Mouse (Mus musculus) liver, adult 2 months (tissue): ENCODE measurements around the gene Sap30bp. TPM values are rescaled to one million over a fixed set of nuclear protein-coding genes. Genes with fewer than 3 reads are reported as not detected.

ENCODE experiments used
- DNase-seq: peaks from one replicate; pipeline ENCODE4 v3.0.0-alpha.2; 2011; ENCODE audit warnings: low read depth, low spot score; ENCODE audit errors: extremely low read depth
- H3K27ac ChIP-seq: fragments of 200-500 bp; replicated peaks from 2 replicates; pipeline ENCODE4 v1.5.1; 2012; ENCODE audit warnings: low read depth, mild to moderate bottlenecking, control low read depth, inconsistent platforms, low read length; ENCODE audit not compliant: insufficient read depth
- H3K27me3 ChIP-seq: fragments of 200-500 bp; 2 replicates; pipeline ENCODE4 v1.6.1; 2012; ENCODE audit warnings: mild to moderate bottlenecking, moderate library complexity, low read length, inconsistent platforms; ENCODE audit not compliant: control insufficient read depth, insufficient read depth
- H3K36me3 ChIP-seq: fragments of 200-500 bp; 2 replicates; pipeline ENCODE4 v1.6.1; 2012; ENCODE audit warnings: low read length, inconsistent platforms; ENCODE audit not compliant: control insufficient read depth, insufficient read depth
- H3K4me1 ChIP-seq: fragments of 200-500 bp; 2 replicates; pipeline ENCODE4 v1.6.1; 2011; ENCODE audit warnings: low read length; ENCODE audit not compliant: control insufficient read depth, insufficient read depth
- H3K4me3 ChIP-seq: fragments of 200-500 bp; 2 replicates; pipeline ENCODE4 v1.5.1; 2011; ENCODE audit warnings: low read depth, mild to moderate bottlenecking, control low read depth, low read length, moderate library complexity; ENCODE audit not compliant: insufficient read depth
- H3K79me2 ChIP-seq: fragments of 200-500 bp; 2 replicates; pipeline ENCODE4 v1.6.1; 2012; ENCODE audit warnings: inconsistent platforms, mild to moderate bottlenecking, low read length, moderate library complexity; ENCODE audit not compliant: control insufficient read depth, insufficient read depth
- H3K9ac ChIP-seq: fragments of 200-500 bp; 2 replicates; pipeline ENCODE4 v1.6.1; 2012; ENCODE audit warnings: low read depth, mild to moderate bottlenecking, control low read depth, inconsistent platforms, low read length
- CTCF ChIP-seq: fragments of 200-500 bp; IDR thresholded peaks from 2 replicates; pipeline ENCODE4 v1.5.1; 2011; ENCODE audit warnings: low read depth, low read length, control low read depth
- POLR2A ChIP-seq: fragments of 200-500 bp; IDR thresholded peaks from 2 replicates; pipeline ENCODE4 v1.6.1; 2011; ENCODE audit warnings: low read length, control low read depth; ENCODE audit not compliant: insufficient read depth; ENCODE audit errors: extremely low read depth
- WGBS: fragments of 180-500 bp; shearing (Covaris S2); methylation state at CpG from one replicate; pipeline ENCODE4 v1.1.7; 2018; 5-methylcytosine and 5-hydroxymethylcytosine counted together
- polyA plus RNA-seq: library from polyadenylated mRNA; depleted of rRNA; stranded (reverse); fragments of >200 nt; gene quantifications from 2 replicates; pipeline ENCODE4 v1.2.3, GENCODE M21; 2012
- total RNA-seq: library from RNA; depleted of rRNA; stranded (reverse); fragments of >200 nt; gene quantifications from 2 replicates; pipeline ENCODE4 v1.2.3, GENCODE M21; 2014

Gene Sap30bp
- total and polyA plus RNA-seq, 2 experiments, result 12.7 to 16.0 TPM

- Histone ChIP-seq H3K4me3 (no peak overlapping the region), H3K9ac (peak overlapping the region; percentile 50), H3K4me1 (peaks cover 11% of the 10 kb centered on the region), H3K79me2 (no peaks in the 10 kb centered on the region), H3K27me3 (no peaks in the 10 kb centered on the region), H3K27ac (peak overlapping the region; percentile 87), H3K36me3 (peaks cover 2% of the 10 kb centered on the region; the same call in 1 of the 2 replicates)
- 13% methylated on average over 5 of the region's 5 CpGs for WGBS
- TF ChIP-seq CTCF (0 out of 2 replicates have a peak, but pooled peaks have one; percentile 4), POLR2A (no peak)
- peak; percentile 94 for DNase-seq
These were observed 21.9 kb upstream of the Sap30bp start for GRCm38 (mm10) chr11:115911134-115911561.

GRCm38 (mm10) chr11:115911632-115912376 lies 21.3 kb upstream of the Sap30bp start, which contains the start of gene Smim6:
TSS of gene Smim6 (plus strand) at chr11:115912017.
- H3K27me3 ChIP-seq, result no peaks in the 10 kb centered on the region
- DNase-seq, result peak; percentile 94
- no peaks in the 10 kb centered on the region for H3K79me2 ChIP-seq
- H3K27ac ChIP-seq, result peak within 1 kb of the TSS; percentile 87
- H3K4me1 ChIP-seq, result peaks cover 11% of the 10 kb centered on the region
- H3K36me3 ChIP-seq, result peaks cover 4% of the 10 kb centered on the region; the same call in 1 of the 2 replicates
- no peak for TF ChIP-seq POLR2A
- TF ChIP-seq CTCF, result no peak
- WGBS, result 24% methylated on average over 11 of the region's 11 CpGs
- H3K4me3 ChIP-seq, result no peak within 1 kb of the TSS
- H3K9ac ChIP-seq, result peak within 1 kb of the TSS; percentile 50

GRCm38 (mm10) chr11:115916579-115916978 lies 16.5 kb upstream of the Sap30bp start:
- TF ChIP-seq POLR2A (no peak), CTCF (no peak)
- peaks cover 4% of the 10 kb centered on the region for H3K4me1 ChIP-seq
- no peak overlapping the region for H3K4me3 ChIP-seq
- no peaks in the 10 kb centered on the region for H3K79me2 ChIP-seq
- no peak overlapping the region for H3K27ac ChIP-seq
- no peak overlapping the region for H3K9ac ChIP-seq
- peaks cover 4% of the 10 kb centered on the region; the same call in 1 of the 2 replicates for H3K36me3 ChIP-seq
- no peak for DNase-seq
- WGBS, result 95% methylated on average over 4 of the region's 4 CpGs
- H3K27me3 ChIP-seq, result no peaks in the 10 kb centered on the region

GRCm38 (mm10) chr11:115918637-115919036 lies 14.4 kb upstream of the Sap30bp start:
- H3K4me3 ChIP-seq, result no peak overlapping the region
- WGBS, result 87% methylated on average over 5 of the region's 5 CpGs
- peak overlapping the region; percentile 14; the same call in 1 of the 2 replicates for H3K27ac ChIP-seq
- no peaks in the 10 kb centered on the region for H3K4me1 ChIP-seq
- no peak for TF ChIP-seq CTCF
- no peak for TF ChIP-seq POLR2A
- H3K36me3 ChIP-seq, result peaks cover 15% of the 10 kb centered on the region; the same call in 1 of the 2 replicates
- no peak for DNase-seq
- no peaks in the 10 kb centered on the region for H3K79me2 ChIP-seq
- H3K9ac ChIP-seq, result no peak overlapping the region
- no peaks in the 10 kb centered on the region for H3K27me3 ChIP-seq

- no peak for TF ChIP-seq CTCF
- TF ChIP-seq POLR2A, result no peak
- no peak overlapping the region for H3K4me3 ChIP-seq
- H3K36me3 ChIP-seq, result peaks cover 15% of the 10 kb centered on the region; the same call in 1 of the 2 replicates
- H3K79me2 ChIP-seq, result no peaks in the 10 kb centered on the region
- no peak overlapping the region for H3K9ac ChIP-seq
- H3K27ac ChIP-seq, result peak overlapping the region; percentile 14; the same call in 1 of the 2 replicates
- H3K4me1 ChIP-seq, result no peaks in the 10 kb centered on the region
- no peaks in the 10 kb centered on the region for H3K27me3 ChIP-seq
- DNase-seq, result peak; percentile 87
- 24% methylated on average over 5 of the region's 5 CpGs for WGBS
These were observed 14.0 kb upstream of the Sap30bp start for GRCm38 (mm10) chr11:115919073-115919472.
